Mouse (Mus musculus) CH12.LX (cell line): ENCODE results near the gene Cntn4. TPM values are rescaled to one million over a fixed set of nuclear protein-coding genes. Genes with fewer than 3 reads are reported as not detected.

Source experiments
- DNase-seq: peaks from one replicate; pipeline ENCODE4 v3.0.0-alpha.2; 2013; ENCODE audit errors: extremely low read depth
- H3K27ac ChIP-seq: 2 replicates; pipeline ENCODE4 v1.5.1; 2012; ENCODE audit warnings: low read depth, mild to moderate bottlenecking, control low read depth, moderate library complexity; ENCODE audit not compliant: insufficient read depth
- H3K27me3 ChIP-seq: replicated peaks from 2 replicates; pipeline ENCODE3; 2012; ENCODE audit warnings: inconsistent platforms
- H3K36me3 ChIP-seq, 2 experiments: replicated peaks in 1 of 2; 2 replicates each; pipeline versions ENCODE3 to v1.6.1; 2012; ENCODE audit warnings: inconsistent platforms in 1 of 2, low read length in 1 of 2, mild to moderate bottlenecking in 1 of 2, mixed read lengths in 1 of 2, moderate library complexity in 1 of 2; ENCODE audit not compliant: control insufficient read depth in 1 of 2, insufficient read depth in 1 of 2
- H3K4me1 ChIP-seq, 2 experiments: 2 replicates each; pipeline ENCODE4 v1.6.1; 2012; ENCODE audit warnings: inconsistent platforms in 1 of 2, moderate library complexity in 1 of 2; ENCODE audit not compliant: insufficient read depth in 2 of 2, control insufficient read depth in 1 of 2
- H3K4me2 ChIP-seq: 2 replicates; pipeline ENCODE4 v1.6.1; 2012; ENCODE audit warnings: low read depth, mild to moderate bottlenecking, control low read depth; ENCODE audit not compliant: poor library complexity, insufficient read depth, severe bottlenecking
- H3K4me3 ChIP-seq, 3 experiments: fragments of 150-350 bp in 1 of 3; sonication (generic) in 1 of 3; replicated peaks in 1 of 3; 2 replicates each; pipeline versions ENCODE3 to v1.5.1; 2011 to 2012; ENCODE audit warnings: low read depth in 2 of 3, low read length in 2 of 3, mild to moderate bottlenecking in 2 of 3, moderate library complexity in 2 of 3, control low read depth in 1 of 3, improper control_type of control experiment in 1 of 3, inconsistent platforms in 1 of 3, mixed read lengths in 1 of 3; ENCODE audit not compliant: poor library complexity in 1 of 3
- H3K79me2 ChIP-seq: replicated peaks from 2 replicates; pipeline ENCODE4 v1.6.1; 2012; ENCODE audit warnings: mild to moderate bottlenecking, moderate library complexity; ENCODE audit not compliant: control insufficient read depth, poor library complexity, insufficient read depth, severe bottlenecking; ENCODE audit errors: extremely low read depth
- H3K9ac ChIP-seq: 2 replicates; pipeline ENCODE4 v1.6.1; 2012; ENCODE audit warnings: low read depth, mild to moderate bottlenecking, control low read depth, moderate library complexity; ENCODE audit not compliant: insufficient read depth
- H3K9me3 ChIP-seq: replicated peaks from 2 replicates; pipeline ENCODE3; 2012; ENCODE audit warnings: low read length, inconsistent platforms, mixed read lengths
- BHLHE40 ChIP-seq: IDR thresholded peaks from 2 replicates; pipeline ENCODE4 v1.6.1; 2011; ENCODE audit warnings: mild to moderate bottlenecking, low read depth, low read length, improper control_type of control experiment
- CHD1 ChIP-seq: IDR thresholded peaks from 2 replicates; pipeline ENCODE4 v1.6.1; 2012; ENCODE audit warnings: low read depth, low read length, improper control_type of control experiment, inconsistent platforms
- CTCF ChIP-seq, 2 experiments: IDR thresholded peaks in 1 of 2; conservative IDR thresholded peaks in 1 of 2; 2 replicates each; pipeline ENCODE4 v1.5.1; 2011 to 2012; ENCODE audit warnings: low read depth in 2 of 2, low read length in 2 of 2, improper control_type of control experiment in 1 of 2, inconsistent platforms in 1 of 2, mild to moderate bottlenecking in 1 of 2, moderate library complexity in 1 of 2
- E2F4 ChIP-seq: IDR thresholded peaks from 2 replicates; pipeline ENCODE4 v1.6.1; 2011; ENCODE audit warnings: low read depth, low read length, improper control_type of control experiment; ENCODE audit not compliant: insufficient replicate concordance
- EP300 ChIP-seq: IDR thresholded peaks from 2 replicates; pipeline ENCODE4 v1.6.1; 2011; ENCODE audit warnings: low read length, improper control_type of control experiment
- ETS1 ChIP-seq: conservative IDR thresholded peaks from 2 replicates; pipeline ENCODE4 v1.6.1; 2012; ENCODE audit warnings: low read depth, mild to moderate bottlenecking, inconsistent platforms, low read length, improper control_type of control experiment, moderate library complexity
- JUN ChIP-seq: IDR thresholded peaks from 2 replicates; pipeline ENCODE4 v1.6.1; 2011; ENCODE audit warnings: low read depth, mild to moderate bottlenecking, low read length, improper control_type of control experiment, moderate library complexity; ENCODE audit not compliant: insufficient read depth
- KAT2A ChIP-seq: IDR thresholded peaks from 2 replicates; pipeline ENCODE4 v1.6.1; 2012; ENCODE audit warnings: low read length, improper control_type of control experiment, inconsistent platforms; ENCODE audit not compliant: insufficient replicate concordance
- MAZ ChIP-seq: IDR thresholded peaks from 2 replicates; pipeline ENCODE4 v1.6.1; 2012; ENCODE audit warnings: low read depth, mild to moderate bottlenecking, inconsistent platforms, low read length, improper control_type of control experiment, moderate library complexity
- MEF2A ChIP-seq: IDR thresholded peaks from 2 replicates; pipeline ENCODE4 v1.6.1; 2014; ENCODE audit warnings: low read depth, mild to moderate bottlenecking, inconsistent platforms, low read length, improper control_type of control experiment, borderline replicate concordance
- PAX5 ChIP-seq: IDR thresholded peaks from 2 replicates; pipeline ENCODE4 v1.6.1; 2012; ENCODE audit warnings: low read length, inconsistent platforms, mixed read lengths
- POLR2A ChIP-seq: IDR thresholded peaks from 2 replicates; pipeline ENCODE4 v1.6.1; 2011; ENCODE audit warnings: low read depth, mild to moderate bottlenecking, improper control_type of control experiment, low read length
- RAD21 ChIP-seq: IDR thresholded peaks from 2 replicates; pipeline ENCODE4 v1.6.1; 2011; ENCODE audit warnings: low read depth, mild to moderate bottlenecking, low read length, improper control_type of control experiment, moderate library complexity
- SIN3A ChIP-seq: IDR thresholded peaks from 2 replicates; pipeline ENCODE4 v1.6.1; 2012; ENCODE audit warnings: low read length, improper control_type of control experiment, inconsistent platforms
- TBP ChIP-seq: conservative IDR thresholded peaks from 2 replicates; pipeline ENCODE4 v1.6.1; 2011; ENCODE audit warnings: low read depth, low read length, improper control_type of control experiment
- TCF12 ChIP-seq: IDR thresholded peaks from 2 replicates; pipeline ENCODE4 v1.6.1; 2014; ENCODE audit warnings: low read depth, mild to moderate bottlenecking, inconsistent platforms, low read length, improper control_type of control experiment
- dilution Hi-C: fragments of 300-500 bp; cut with MboI; formaldehyde crosslinking; loops from 2 replicates; pipeline ENCODE4 v1.14.3; 2020; ENCODE audit warnings: low sequenced_read_pairs; ENCODE audit not compliant: extremely low pct_unique_long_range_greater_than_20kb, extremely low pct_ligation_motif_present
- in situ Hi-C: fragments of 300-500 bp; cut with MboI; formaldehyde crosslinking; loops from 3 replicates; pipeline ENCODE4 v1.14.3; 2019; ENCODE audit warnings: low sequenced_read_pairs, low pct_ligation_motif_present, low pct_unique_long_range_greater_than_20kb, mixed read lengths
- polyA plus RNA-seq: library from polyadenylated mRNA; unstranded; fragments of >175 nt; gene quantifications from 2 replicates; pipeline ENCODE4 v1.2.1, GENCODE M21; 2012; ENCODE audit warnings: low read depth; ENCODE audit not compliant: insufficient read length
- total RNA-seq, 2 experiments: library from RNA; depleted of rRNA; stranded (reverse); fragments of 300-350 nt in 1 of 2; fragments of >200 nt in 1 of 2; gene quantifications; 2 replicates each; pipeline ENCODE4 v1.2.3; 2012 to 2014

Cntn4 gene
- total and polyA plus RNA-seq, 3 experiments, result 0.14 TPM; not detected in 2

DNA sequence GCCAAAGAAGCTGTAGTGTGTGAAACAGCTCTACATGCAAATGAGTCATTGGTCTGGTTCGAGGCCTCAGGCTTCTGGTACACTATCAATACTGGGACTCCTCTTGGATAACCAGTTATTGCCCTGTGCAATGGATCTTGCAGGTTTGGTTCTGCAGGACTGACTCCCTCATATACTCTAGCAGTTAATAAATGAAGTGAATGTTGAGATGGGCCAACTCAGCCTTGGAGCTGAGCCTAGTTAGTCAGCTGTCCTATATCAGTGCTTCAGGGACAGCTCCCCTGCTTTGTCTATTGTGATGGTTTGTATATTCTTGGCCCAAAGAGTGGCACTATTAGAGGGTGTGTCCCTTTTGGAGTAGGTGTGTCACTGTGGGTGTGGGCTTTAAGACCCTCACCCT, 314.0 kb downstream of the Cntn4 start:
- Histone ChIP-seq H3K4me2 (no peak overlapping the region), H3K79me2 (no peaks in the 10 kb centered on the region), H3K27me3 (no peaks in the 10 kb centered on the region), H3K4me1 (no peaks in the 10 kb centered on the region), H3K27ac (no peak overlapping the region), H3K9ac (no peak overlapping the region), H3K9me3 (no peaks in the 10 kb centered on the region), H3K36me3 (no peaks in the 10 kb centered on the region)
- dilution Hi-C loops (no loop called here), in situ Hi-C loops (no loop called here)
- no peak for DNase-seq
- TF ChIP-seq TCF12 (no peak), JUN (no peak), E2F4 (no peak), ETS1 (no peak), MEF2A (no peak), MAZ (no peak), KAT2A (no peak), BHLHE40 (no peak), POLR2A (no peak), TBP (no peak), SIN3A (no peak), CTCF (conservative IDR thresholded peaks at IDR 0.05 in 1 of 2, IDR thresholded peaks at IDR 0.05 in 1 of 2; ENCODE audit: low read depth in 2 of 2, low read length in 2 of 2) (no peak), PAX5 (no peak), CHD1 (no peak), RAD21 (no peak)
- TF ChIP-seq, all 38 proteins: peak for 0
- H3K4me3 ChIP-seq, result no peak overlapping the region

DNA sequence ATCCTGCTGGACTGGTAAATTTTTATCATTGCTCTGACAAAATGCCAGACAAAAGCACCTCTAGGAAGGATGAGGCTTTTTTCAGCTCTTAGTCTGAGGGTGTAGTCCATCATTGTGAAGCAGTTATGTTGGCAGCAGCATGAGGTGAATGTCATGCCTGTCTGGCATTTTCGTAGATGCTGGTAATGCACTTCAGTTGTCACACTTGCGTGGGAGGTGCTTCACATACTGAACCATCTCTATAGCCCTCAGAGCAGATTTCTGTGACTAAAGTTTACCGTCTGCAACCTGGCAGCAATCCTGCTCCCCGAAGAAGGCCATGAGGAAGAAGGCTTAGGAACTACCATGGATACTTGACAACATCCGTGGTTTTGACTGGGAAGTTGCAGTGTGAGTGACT, 335.6 kb downstream of the Cntn4 start:
- Histone ChIP-seq H3K79me2 (no peaks in the 10 kb centered on the region), H3K9ac (no peak overlapping the region), H3K27ac (no peak overlapping the region), H3K9me3 (no peaks in the 10 kb centered on the region), H3K4me2 (no peak overlapping the region), H3K4me3 (no peak overlapping the region), H3K36me3 (no peaks in the 10 kb centered on the region), H3K4me1 (no peaks in the 10 kb centered on the region), H3K27me3 (no peaks in the 10 kb centered on the region)
- TF ChIP-seq RAD21, result no peak
- TF ChIP-seq ETS1, result no peak
- no peak for DNase-seq
- in situ Hi-C loops (no loop called here), dilution Hi-C loops (no loop called here)

GRCm38 (mm10) chr6:106015126-106015525, 337.7 kb downstream of the Cntn4 start:
- Histone ChIP-seq H3K27me3 (no peaks in the 10 kb centered on the region), H3K27ac (no peak overlapping the region), H3K9me3 (no peaks in the 10 kb centered on the region), H3K9ac (no peak overlapping the region), H3K4me1 (no peaks in the 10 kb centered on the region), H3K36me3 (no peaks in the 10 kb centered on the region), H3K4me3 (no peak overlapping the region), H3K79me2 (no peaks in the 10 kb centered on the region), H3K4me2 (no peak overlapping the region)
- dilution Hi-C loops (no loop called here), in situ Hi-C loops (no loop called here)
- DNase-seq, result no peak
- TF ChIP-seq TBP, result no peak
- TF ChIP-seq MEF2A, result no peak
- no peak for TF ChIP-seq EP300
